Mouse (Mus musculus): ENCODE data around the gene Mthfr. TPM values are rescaled to one million over a fixed set of nuclear protein-coding genes. Genes with fewer than 3 reads are reported as not detected.

The Mthfr gene
- total and polyA plus RNA-seq, 2 experiments from 2014 or later, result 7.9 to 34.5 TPM

- H3K9me3 ChIP-seq (ENCODE audit: low read length), result no peaks in the 10 kb centered on the region
- TF ChIP-seq CTCF (IDR thresholded peaks at IDR 0.05; ENCODE audit: low read depth), result peak; percentile 55
- H3K9ac ChIP-seq, result no peak overlapping the region
- 51% methylated on average over 13 of the region's 13 CpGs for WGBS
- H3K4me3 ChIP-seq (ENCODE audit: low read depth, low read length), result no peak overlapping the region
- H3K27me3 ChIP-seq (ENCODE audit: insufficient read depth, low read length), result no peaks in the 10 kb centered on the region
- H3K27ac ChIP-seq (ENCODE audit: low read depth, low read length), result no peak overlapping the region
- no peak overlapping the region for H3K4me2 ChIP-seq (ENCODE audit: low read depth)
- ATAC-seq (no peak), DNase-seq (no peak)
- no peaks in the 10 kb centered on the region for H3K4me1 ChIP-seq (ENCODE audit: insufficient read depth)
- H3K36me3 ChIP-seq (ENCODE audit: insufficient read depth), result peaks cover 31% of the 10 kb centered on the region
Measured at GRCm38 (mm10) chr4:148060120-148061085, 21.5 kb downstream of the Mthfr start.

- Histone ChIP-seq H3K27ac (ENCODE audit: low read depth, low read length) (no peak overlapping the region), H3K4me3 (ENCODE audit: low read depth, low read length) (no peak overlapping the region), H3K27me3 (ENCODE audit: insufficient read depth, low read length) (no peaks in the 10 kb centered on the region), H3K4me1 (ENCODE audit: insufficient read depth) (no peaks in the 10 kb centered on the region), H3K9ac (no peak overlapping the region), H3K4me2 (ENCODE audit: low read depth) (no peak overlapping the region), H3K9me3 (ENCODE audit: low read length) (no peaks in the 10 kb centered on the region), H3K36me3 (ENCODE audit: insufficient read depth) (peaks cover 24% of the 10 kb centered on the region)
- ATAC-seq, result no peak
- WGBS, result 91% methylated on average over 9 of the region's 9 CpGs
- no peak for TF ChIP-seq CTCF (IDR thresholded peaks at IDR 0.05; ENCODE audit: low read depth)
- DNase-seq, result no peak
Measured at GRCm38 (mm10) chr4:148061086-148061480, 22.2 kb downstream of the Mthfr start.

- no peak for ATAC-seq
- Histone ChIP-seq H3K27ac (ENCODE audit: low read depth, low read length) (no peak overlapping the region), H3K4me2 (ENCODE audit: low read depth) (no peak overlapping the region), H3K36me3 (ENCODE audit: insufficient read depth) (no peaks in the 10 kb centered on the region), H3K9me3 (ENCODE audit: low read length) (no peaks in the 10 kb centered on the region), H3K4me3 (ENCODE audit: low read depth, low read length) (no peak overlapping the region), H3K9ac (no peak overlapping the region), H3K4me1 (ENCODE audit: insufficient read depth) (no peaks in the 10 kb centered on the region), H3K27me3 (ENCODE audit: insufficient read depth, low read length) (no peaks in the 10 kb centered on the region)
- DNase-seq, result no peak
- 44% methylated on average over 6 of the region's 6 CpGs for WGBS
- TF ChIP-seq CTCF (IDR thresholded peaks at IDR 0.05; ENCODE audit: low read depth), result no peak
Measured at GRCm38 (mm10) chr4:148065702-148066400, 27.0 kb downstream of the Mthfr start.

GRCm38 (mm10) chr4:148066401-148066744, 27.5 kb downstream of the Mthfr start:
- no peaks in the 10 kb centered on the region for H3K9me3 ChIP-seq (ENCODE audit: low read length)
- no peak for TF ChIP-seq CTCF (IDR thresholded peaks at IDR 0.05; ENCODE audit: low read depth)
- ATAC-seq (no peak), DNase-seq (no peak)
- H3K27me3 ChIP-seq (ENCODE audit: insufficient read depth, low read length), result no peaks in the 10 kb centered on the region
- no peak overlapping the region for H3K4me3 ChIP-seq (ENCODE audit: low read depth, low read length)
- H3K27ac ChIP-seq (ENCODE audit: low read depth, low read length), result no peak overlapping the region
- H3K9ac ChIP-seq, result no peak overlapping the region
- no peak overlapping the region for H3K4me2 ChIP-seq (ENCODE audit: low read depth)
- 57% methylated on average over 9 of the region's 9 CpGs for WGBS
- H3K36me3 ChIP-seq (ENCODE audit: insufficient read depth), result no peaks in the 10 kb centered on the region
- H3K4me1 ChIP-seq (ENCODE audit: insufficient read depth), result no peaks in the 10 kb centered on the region

GRCm38 (mm10) chr4:148067346-148067745, 28.5 kb downstream of the Mthfr start:
- no peak for TF ChIP-seq CTCF (IDR thresholded peaks at IDR 0.05; ENCODE audit: low read depth)
- Histone ChIP-seq H3K4me2 (ENCODE audit: low read depth) (no peak overlapping the region), H3K27ac (ENCODE audit: low read depth, low read length) (no peak overlapping the region), H3K4me3 (ENCODE audit: low read depth, low read length) (no peak overlapping the region), H3K9ac (no peak overlapping the region), H3K4me1 (ENCODE audit: insufficient read depth) (no peaks in the 10 kb centered on the region), H3K9me3 (ENCODE audit: low read length) (no peaks in the 10 kb centered on the region), H3K36me3 (ENCODE audit: insufficient read depth) (no peaks in the 10 kb centered on the region), H3K27me3 (ENCODE audit: insufficient read depth, low read length) (no peaks in the 10 kb centered on the region)
- 89% methylated on average over 8 of the region's 8 CpGs for WGBS
- ATAC-seq (no peak), DNase-seq (no peak)

GRCm38 (mm10) chr4:148069602-148070218, 30.8 kb downstream of the Mthfr start:
- ATAC-seq (no peak), DNase-seq (no peak)
- H3K9me3 ChIP-seq (ENCODE audit: low read length), result no peaks in the 10 kb centered on the region
- H3K27ac ChIP-seq (ENCODE audit: low read depth, low read length), result no peak overlapping the region
- H3K4me2 ChIP-seq (ENCODE audit: low read depth), result no peak overlapping the region
- no peak for TF ChIP-seq CTCF (IDR thresholded peaks at IDR 0.05; ENCODE audit: low read depth)
- no peaks in the 10 kb centered on the region for H3K4me1 ChIP-seq (ENCODE audit: insufficient read depth)
- 82% methylated on average over 9 of the region's 9 CpGs for WGBS
- H3K4me3 ChIP-seq (ENCODE audit: low read depth, low read length), result no peak overlapping the region
- no peak overlapping the region for H3K9ac ChIP-seq
- H3K36me3 ChIP-seq (ENCODE audit: insufficient read depth), result no peaks in the 10 kb centered on the region
- no peaks in the 10 kb centered on the region for H3K27me3 ChIP-seq (ENCODE audit: insufficient read depth, low read length)

- H3K27me3 ChIP-seq (ENCODE audit: insufficient read depth, low read length), result no peaks in the 10 kb centered on the region
- ATAC-seq (no peak), DNase-seq (no peak)
- no peaks in the 10 kb centered on the region for H3K36me3 ChIP-seq (ENCODE audit: insufficient read depth)
- 70% methylated on average over 5 of the region's 5 CpGs for WGBS
- no peaks in the 10 kb centered on the region for H3K9me3 ChIP-seq (ENCODE audit: low read length)
- no peak for TF ChIP-seq CTCF (IDR thresholded peaks at IDR 0.05; ENCODE audit: low read depth)
- no peaks in the 10 kb centered on the region for H3K4me1 ChIP-seq (ENCODE audit: insufficient read depth)
- H3K27ac ChIP-seq (ENCODE audit: low read depth, low read length), result no peak overlapping the region
- no peak overlapping the region for H3K4me3 ChIP-seq (ENCODE audit: low read depth, low read length)
- H3K4me2 ChIP-seq (ENCODE audit: low read depth), result no peak overlapping the region
- H3K9ac ChIP-seq, result no peak overlapping the region
Measured at GRCm38 (mm10) chr4:148071508-148071907, 32.6 kb downstream of the Mthfr start.

Measured in forebrain, postnatal 0 days (tissue).